Mouse (Mus musculus): ENCODE results near the gene Fbxl17.
A peak's percentile ranks its signal among the peaks of the same experiment; 100 is the strongest.

Fbxl17 gene

DNA sequence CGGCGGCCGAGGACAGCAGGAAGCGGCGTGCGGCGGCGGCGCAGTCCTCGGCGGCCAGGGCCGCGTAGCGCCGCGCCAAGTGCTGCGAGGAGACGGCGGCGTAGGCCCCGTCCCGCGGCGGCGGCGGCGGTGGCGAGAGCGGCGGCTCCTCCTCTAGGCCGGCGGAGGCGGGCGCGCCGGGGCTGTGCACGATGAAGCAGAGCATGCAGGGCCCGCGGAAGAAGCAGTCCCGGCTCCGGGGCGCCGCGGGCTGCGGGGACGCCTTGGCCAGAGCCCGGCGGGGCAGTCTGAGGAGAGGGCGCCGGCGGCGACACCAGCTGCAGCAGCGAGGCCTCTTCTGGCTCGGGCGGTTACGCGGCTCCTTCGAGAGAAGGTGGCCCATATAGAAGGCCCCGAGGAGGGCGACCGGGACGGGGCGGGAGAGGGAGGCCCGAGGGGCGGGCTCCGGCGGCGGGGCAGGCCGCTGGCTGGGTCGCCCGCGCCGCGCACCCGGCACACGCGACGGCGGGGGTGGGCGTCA lies at the start of gene Fbxl17:
Gene Fbxl17, minus strand, starts transcription at position 382 of the 520 bp plus-strand sequence.
- DNase-seq (ENCODE audit: low read depth, low spot score) = peak; percentile 36

DNA sequence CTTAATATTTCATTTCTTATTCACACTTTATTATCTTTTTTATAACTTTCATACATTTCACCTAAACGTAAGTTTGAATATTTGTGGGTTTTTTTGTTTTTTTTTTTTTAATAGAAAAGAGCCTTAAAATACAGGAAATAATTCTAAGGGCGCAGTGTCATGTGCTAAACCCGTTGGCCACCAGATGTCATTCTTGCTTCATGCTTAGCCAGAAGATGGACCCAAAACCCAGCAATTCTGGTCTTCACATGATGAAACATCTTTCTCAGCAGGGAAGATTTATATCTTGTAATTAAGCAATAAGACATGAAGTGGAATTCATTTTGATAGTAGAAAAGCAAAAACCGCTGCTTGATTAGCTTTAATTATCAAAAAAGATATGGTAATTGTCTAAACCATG lies 47.6 kb upstream of the Fbxl17 start:
- no peak for DNase-seq (ENCODE audit: low read depth, low spot score)

DNA sequence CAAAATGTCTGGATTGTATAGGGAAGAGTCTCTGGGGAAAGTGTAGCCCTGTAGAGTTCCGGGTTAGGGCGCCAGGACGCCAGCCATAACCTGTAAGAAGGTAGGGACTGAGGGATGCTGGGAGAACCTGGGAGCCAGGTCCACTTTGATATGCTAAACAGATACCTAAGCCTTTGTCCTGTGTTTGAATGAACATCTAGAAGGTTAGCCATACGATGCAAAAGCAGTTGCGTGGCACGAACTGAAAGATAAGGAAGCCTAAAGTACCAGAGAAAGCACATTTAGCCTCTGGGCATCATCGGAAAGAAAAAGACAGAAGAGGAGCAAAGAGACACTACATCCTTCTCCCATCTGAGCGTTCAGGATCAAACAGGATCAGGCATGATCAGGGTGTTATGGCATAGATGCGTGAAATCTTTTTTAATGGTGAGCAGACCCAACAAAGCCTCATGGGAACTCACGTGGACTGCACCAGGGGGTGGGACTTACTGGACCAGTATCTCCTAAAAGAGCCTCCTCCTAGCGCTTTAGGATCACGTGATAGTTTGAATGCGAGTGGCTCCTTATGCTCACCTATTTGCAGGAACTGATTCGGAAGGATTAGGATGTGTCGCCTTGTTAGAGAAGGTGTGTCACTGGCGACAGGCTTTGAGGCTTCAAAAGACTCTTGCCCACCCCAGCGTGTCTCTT lies 34.9 kb upstream of the Fbxl17 start:
- no peak for DNase-seq (ENCODE audit: low read depth, low spot score)

DNA sequence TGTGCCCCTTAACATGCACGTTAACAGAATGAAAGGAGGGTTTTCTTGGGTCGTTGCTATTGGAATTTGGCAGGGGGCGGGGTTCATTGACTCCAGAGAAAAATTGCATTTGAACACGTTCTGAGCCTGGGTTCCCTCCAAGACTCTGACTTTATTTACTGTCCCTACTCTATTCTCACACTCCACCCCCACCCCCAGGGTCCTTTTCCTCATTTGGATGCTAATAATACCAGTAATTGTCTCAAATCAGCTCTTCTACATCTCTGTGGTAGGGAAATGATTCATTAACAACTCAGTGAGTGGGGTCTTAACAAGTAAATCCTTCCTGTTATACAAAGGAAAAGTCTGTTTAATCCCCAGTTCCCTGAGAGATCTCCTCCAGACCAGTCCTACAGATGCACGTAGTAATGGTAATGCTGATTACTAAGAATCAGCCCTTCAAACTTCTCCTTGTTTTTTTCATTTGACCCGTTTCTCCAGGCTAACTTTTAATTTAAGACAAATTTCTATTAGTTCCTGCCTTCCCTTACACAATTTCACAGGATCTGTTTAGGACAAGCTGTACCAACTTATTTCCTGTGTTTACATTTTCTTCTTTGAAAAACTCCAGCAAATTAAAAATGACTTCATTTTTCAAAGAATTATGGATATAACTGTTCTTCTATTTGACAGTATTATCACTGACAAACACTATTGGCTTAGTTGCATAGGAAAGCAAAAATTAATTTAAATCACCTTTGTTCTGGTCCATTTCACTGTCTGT lies 33.4 kb upstream of the Fbxl17 start:
- DNase-seq (ENCODE audit: low read depth, low spot score) = no peak

DNA sequence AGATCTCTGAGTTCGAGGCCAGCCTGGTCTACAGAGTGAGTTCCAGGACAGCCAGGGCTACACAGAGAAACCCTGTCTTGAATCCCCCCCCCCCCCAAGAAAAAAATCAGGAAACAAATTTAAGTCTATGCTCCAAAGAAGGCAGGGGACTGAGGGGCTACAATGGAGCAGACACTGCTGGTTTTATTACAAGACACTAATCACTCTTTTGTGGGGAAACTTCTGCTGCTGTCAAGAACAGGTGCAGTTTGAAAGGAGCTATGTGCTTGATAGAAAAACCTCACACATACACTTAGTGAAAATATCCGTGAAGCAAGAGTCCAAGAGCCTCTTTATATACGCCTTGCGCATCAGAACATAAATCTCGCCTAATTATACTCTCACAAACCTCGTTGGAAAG lies 29.7 kb upstream of the Fbxl17 start:
- no peak for DNase-seq (ENCODE audit: low read depth, low spot score)

DNA sequence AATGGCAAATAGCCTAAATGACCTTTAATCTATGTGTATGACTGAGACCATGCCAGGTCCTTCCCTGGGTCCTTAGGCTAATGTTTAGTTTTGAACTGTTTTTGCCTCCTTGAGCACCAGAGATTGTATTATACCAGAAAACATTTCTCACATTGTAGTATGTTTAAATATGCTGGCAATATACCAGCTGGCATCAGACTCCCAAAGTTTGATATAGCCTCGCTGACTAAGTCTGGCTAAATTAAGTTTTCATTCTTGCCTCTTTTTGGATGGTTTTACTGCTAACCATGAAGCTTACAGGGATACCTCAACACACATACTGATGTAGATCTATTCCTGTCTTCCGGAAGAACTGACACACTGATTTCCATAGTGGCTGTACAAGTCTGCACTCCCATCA lies 20.9 kb upstream of the Fbxl17 start:
- DNase-seq (ENCODE audit: low read depth, low spot score) = no peak

DNA sequence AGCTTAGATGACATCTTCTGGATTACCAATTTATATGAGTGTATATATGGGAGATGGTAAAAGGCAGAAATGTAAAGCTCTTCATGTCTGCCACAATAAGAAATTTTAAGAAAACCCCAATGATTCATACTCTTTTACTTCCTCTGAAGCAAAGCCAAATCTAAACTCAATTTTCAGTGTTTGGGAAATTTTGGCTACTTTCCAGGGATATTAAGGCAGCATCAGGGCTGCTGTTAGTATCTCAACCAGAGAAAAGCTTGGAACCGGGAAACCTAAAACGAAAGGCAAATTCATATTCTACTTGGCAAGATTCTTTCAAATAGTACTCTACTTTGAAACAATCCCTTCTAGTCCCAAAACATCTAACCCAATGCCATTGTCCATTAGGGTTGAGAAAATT lies 10.6 kb upstream of the Fbxl17 start:
- no peak for DNase-seq (ENCODE audit: low read depth, low spot score)

DNA sequence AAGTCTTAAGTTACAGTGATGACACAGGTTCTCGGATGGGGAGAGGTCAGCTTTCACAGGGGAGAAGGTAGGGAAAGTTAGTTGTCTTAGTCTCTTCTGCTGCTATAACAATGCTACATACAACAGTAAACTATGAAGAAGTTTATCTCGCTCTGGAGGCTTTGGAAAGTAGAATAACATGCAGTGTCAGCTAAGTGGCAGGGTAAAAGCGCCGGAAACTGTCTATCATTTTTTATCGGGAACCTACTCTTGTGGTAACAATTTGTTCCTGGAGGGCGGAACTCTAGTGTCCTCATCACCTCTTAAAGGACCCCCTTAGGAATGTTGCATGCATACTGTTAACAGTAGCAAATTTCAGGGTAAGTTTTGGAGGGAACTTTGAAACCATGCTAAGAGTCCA lies 1.3 kb upstream of the Fbxl17 start:
- no peak for DNase-seq (ENCODE audit: low read depth, low spot score)

DNA sequence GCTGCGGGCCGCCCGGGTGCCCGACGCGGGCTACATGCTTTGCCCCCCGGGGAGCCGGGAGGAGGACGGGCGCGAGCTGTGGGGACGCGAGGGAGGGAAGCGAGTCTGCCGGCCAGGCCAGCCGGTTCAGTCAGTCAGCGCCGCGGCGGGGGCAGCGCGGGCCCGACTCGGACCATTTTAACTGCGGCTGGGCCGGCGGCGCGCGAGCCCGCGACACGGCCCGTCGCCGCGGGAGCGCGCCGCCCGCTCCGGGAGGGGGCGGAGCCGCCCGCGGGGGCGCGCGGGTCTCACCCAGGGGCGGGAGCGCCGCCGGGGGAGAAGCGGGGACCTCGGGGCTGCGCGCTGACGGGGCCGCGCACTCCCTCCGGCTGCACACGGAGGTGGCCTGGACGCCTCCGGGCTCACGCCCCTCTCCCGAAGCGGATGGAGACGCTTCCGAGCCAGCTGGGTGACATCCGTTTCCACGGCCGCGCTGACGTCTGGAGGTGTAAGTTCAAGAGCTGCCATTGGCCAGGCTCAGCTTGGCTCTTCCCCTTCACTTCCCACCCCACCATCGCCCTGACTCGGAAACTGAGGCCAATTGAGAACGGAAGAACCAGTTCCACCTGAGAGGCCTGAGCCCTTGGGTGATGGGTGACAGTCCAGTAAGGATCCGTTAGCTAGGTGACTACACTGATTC lies 478 bp upstream of the Fbxl17 start:
- peak; percentile 64 for DNase-seq (ENCODE audit: low read depth, low spot score)

DNA sequence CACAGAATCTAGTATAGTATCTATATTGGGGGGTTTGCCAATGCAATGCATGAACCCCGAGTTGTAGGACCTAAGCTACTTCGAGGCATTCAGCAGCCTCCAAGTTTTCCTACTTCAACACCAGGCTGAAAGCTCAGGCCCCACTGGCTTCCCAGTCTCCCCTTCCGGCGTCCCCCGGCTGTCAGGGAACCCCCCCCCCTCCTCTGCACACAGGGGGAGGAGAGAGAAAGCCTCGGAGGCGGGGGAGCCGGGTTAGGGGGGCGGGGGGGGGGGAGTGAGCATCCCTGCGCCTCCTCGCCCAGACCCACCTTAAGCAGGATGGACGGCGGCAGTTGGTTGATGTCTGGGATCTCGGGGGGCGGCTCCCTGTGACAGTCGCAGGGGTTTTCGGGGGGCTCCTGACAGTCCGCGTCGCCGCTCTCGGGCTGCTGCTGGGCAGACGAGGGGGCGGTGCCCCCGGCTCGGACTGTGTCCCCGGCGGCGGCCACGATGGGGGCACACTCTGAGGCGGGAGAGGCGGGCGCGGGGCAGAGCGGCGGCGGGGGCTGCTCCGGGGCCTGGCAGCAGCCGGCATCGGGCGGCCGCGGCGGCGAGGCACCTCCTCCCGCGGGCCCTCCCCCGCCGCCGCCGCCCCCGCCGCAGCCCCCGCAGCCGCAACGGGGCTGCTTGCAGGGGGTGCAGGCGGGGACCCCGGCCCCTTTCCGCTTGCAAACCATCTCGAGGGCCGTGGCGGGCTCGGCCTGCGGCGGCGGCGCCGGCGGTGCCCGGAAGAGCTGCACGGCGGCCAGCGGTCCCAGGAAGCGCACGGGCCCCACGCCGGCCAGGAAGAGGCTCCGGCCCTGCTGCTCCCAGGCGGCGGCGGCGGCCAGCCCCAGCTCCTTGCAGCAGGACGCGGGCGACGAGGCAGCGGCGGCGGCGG lies 841 bp downstream of the Fbxl17 start:
- DNase-seq (ENCODE audit: low read depth, low spot score) = peak; percentile 15

DNA sequence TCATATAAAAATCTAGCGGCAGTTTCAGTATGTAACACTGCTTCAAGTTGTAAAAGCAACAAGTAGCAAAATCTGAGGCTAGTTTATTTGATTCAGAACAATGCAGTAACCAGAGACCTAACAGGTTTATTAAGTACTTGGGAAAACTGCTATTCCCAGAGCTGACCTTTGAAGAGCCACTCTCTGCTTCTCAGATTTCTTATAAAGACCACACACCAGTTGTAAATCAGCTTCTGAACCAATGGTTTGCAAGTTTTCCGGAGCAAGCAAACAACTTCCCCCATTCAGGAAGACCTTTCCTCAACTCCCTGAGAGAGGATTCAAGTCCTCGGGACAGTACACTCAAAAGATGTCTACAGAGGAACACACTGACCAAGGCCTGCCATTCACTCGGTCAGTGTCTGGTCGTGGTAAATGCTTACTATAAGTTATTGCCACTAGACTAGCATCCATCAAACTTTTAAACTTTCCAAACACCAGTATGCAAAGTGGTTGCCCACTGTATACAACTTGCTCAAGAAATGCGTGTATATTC lies 1.6 kb downstream of the Fbxl17 start:
- DNase-seq (ENCODE audit: low read depth, low spot score) = no peak

DNA sequence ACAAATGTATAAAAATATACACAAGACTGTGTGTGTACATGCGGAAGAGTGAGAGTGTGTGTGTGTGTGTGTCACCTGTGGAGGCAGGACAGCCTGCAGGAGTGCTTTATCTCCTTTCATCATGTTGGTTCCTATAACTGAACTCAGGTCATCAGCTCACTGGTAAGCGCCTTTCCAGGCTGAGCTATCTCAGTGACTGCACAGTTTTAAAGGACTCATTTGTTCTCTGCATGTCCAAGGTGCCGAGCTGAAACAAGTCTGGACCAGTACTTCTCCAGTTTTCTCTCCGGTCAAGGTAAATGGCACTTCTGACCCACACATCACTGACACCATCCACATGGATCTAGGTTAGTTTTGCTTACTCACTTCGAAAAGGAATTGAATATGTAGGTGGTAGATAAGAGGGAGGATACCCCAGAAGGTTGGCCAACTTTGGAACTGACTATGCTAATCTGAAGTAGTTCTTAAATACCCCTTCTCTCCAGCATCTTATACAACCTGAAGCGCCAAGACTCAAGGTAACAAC lies 2.5 kb downstream of the Fbxl17 start:
- DNase-seq (ENCODE audit: low read depth, low spot score) = no peak

DNA sequence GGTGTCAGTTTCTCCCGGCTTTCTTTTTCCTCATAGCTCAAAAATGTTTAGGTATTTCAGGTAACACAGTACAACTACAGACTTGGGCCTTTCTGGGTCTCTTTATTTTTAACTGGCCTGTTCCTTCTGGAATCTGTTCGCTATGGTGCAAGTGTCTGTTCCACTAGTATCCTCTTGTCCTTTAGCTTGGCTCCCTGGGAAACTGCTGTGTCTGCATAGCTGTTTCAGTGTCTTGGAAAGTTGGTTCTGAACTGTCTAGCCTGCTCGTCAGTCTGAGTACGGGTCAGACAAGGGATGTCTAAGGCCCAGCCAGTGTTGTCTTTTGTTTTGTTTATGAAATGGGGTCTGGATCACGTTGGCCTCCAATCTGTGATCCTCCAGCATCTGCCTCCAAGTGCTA lies 3.7 kb downstream of the Fbxl17 start:
- DNase-seq (ENCODE audit: low read depth, low spot score) = no peak

DNA sequence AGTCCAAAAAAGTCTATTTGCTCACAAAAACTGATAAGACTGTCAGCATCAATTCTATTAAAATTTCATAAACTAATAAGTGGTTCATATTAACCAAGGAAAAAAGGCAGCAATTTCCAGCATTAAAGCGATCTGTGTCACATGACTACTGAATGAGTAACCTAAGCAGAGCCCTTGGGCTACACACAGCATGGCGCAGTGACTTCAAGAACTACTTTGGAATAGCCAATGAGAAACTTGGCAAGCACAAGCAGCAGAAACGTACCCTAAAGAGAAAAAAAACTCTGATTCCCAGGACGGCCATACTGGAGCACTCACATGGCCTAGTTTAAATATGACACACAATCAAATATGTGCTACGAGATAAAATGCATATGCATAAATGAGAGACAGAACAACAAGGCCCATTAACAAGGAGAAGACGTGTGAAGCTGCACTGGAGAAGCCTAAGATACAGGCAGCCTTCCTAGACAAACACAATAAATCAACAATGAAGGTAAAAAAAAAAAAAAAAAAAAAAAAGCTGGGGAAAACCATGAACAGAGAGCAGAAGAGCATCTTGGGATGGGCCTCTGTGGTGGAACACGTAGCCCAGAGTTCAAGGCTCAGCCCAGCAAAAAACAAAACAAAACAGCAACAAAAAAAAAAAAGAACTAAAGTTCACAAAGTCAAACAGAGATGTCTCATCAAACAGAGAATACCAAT lies 5.8 kb downstream of the Fbxl17 start:
- DNase-seq (ENCODE audit: low read depth, low spot score) = no peak

DNA sequence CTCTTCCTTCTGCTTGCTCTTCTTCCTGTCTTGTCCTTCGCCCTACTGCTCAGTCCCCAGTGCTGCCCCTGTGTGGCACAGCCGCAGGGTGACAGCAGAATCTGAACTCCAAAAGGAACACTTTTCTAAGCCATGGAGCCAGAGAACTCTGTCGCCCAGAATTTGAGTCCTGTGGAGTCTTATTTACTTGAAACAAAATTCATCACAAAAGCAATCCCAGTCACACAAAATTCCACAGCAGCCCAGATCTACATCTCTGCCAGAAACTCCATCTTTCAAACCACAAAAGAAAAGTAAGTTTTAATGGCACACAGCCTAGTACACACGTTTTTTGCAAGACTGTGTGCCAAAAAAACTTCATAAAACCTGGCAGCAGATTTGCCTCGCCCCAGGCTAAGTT lies 6.5 kb downstream of the Fbxl17 start:
- DNase-seq (ENCODE audit: low read depth, low spot score) = no peak

DNA sequence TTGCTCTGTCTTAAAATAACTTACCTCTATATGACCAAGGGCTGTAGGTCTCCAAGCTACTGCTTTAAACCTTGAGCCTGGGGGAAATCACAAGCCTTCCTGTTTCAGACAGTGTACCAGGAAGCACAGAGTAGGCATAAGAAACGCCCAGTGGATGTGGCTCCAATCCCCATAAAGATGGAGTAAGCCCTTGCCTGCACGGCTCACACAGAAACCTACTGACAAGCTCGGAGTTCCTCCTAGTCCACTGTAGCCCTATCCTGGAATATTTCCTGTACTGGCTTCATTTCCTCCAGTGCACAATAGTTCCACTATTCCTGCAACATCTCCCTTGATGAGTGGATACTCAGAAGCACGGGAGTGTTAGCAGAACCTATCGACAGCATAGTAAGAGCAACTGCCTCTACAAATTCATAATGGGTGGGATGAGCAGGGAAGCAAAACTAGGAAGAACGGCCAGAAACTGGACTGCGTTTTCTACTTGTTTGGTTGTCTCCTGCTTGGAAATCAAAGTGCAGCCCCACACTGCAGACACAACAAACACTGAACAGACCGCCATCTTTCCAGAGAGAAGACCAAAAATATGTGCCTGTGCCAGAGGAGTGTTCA lies 7.0 kb downstream of the Fbxl17 start:
- DNase-seq (ENCODE audit: low read depth, low spot score) = no peak

DNA sequence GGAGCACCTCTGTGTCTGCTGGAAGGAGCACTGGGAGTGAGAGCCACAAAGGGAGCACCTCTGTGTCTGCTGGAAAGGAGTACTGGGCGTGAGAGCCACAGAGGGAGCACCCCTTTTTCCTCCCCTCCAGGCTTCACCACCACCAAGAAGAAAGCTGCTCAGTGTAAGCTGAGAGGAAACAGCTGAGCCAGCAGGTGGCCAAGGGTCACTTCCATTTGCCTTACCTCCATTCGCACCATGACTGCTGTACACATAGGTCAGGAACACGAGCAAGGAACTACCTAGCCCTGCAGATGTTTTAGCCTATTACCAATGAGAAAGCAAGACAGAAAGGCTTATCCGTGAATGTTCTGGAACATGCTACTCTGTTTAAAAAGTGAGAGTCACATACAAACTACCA lies 10.3 kb downstream of the Fbxl17 start:
- DNase-seq (ENCODE audit: low read depth, low spot score) = no peak

DNA sequence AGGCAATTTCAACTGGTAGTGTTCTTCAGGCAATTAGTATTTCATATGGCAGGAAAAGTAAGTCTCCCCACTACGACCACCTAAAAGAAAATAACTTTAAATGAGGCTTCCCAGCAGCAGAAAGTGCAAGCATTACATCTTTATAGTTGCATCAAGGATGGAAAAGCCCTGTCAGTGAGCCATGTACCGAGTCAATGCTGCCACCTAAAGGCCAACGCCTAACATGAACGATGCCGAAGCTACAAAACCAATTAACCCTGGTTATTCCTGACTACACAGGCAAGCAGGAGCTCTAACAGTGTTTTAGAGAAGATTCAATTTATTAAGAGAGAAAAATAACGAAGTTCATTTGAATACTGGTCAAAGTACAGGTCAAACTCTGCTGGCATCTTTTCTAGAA lies 32.0 kb downstream of the Fbxl17 start:
- DNase-seq (ENCODE audit: low read depth, low spot score) = peak; percentile 53

DNA sequence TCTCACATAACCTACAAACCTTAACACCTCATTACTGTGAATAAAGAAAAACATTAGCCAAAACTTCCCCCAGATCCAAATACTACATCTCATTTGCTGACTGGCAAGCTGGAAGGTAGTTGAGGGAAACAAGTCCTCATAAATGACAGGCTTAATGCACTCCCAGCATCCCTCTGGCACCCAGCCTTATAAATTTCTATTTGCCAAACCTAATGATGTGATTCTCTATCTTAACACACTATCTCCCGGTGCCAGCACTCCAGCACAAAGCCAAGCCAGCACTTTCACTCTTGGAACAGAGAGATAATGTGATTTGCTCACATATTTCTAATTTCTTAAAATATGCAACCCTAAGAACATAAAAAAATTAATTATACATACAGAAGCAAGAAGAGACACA lies 34.6 kb downstream of the Fbxl17 start:
- no peak for DNase-seq (ENCODE audit: low read depth, low spot score)

DNA sequence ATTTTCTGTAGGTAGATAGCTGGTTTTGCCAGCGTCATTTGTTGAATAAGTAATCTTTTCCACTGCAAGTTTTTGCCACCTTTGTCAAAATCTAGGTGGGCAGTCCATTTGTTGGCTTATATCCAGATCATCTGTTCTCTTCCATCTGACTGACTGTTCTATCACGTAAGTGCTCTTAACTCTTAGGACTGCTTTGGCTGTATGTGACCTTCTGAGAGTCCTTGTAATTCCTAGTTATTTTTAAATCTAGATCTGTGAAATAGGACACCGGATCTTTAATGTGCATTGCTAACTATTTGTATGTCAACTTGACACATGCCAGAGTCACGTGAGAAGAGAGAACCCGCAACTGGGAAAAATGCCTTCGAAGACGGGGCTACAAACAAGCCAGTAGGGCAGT lies 37.3 kb downstream of the Fbxl17 start:
- DNase-seq (ENCODE audit: low read depth, low spot score) = no peak
